ENCODE assay signal across 7 mouse cellular contexts in genomic region chr2:150099618-150100017, GRCm38 (mm10). TPM values are rescaled to one million over a fixed set of nuclear protein-coding genes. Genes with fewer than 3 reads are reported as not detected.
DNase-seq lines count a peak whose midpoint lies in the region; ATAC-seq lines count a peak whose summit lies in the region.

No protein-coding gene starts in this region.

- peak; percentile 79 for ATAC-seq in inflammation-experienced regulatory T-cells, adult 6 months
- peak; percentile 55; the same call in 1 of the 2 replicates for ATAC-seq in megakaryocyte-erythroid progenitor cell, adult 5-6 weeks (replicated peaks; ENCODE audit: low FRiP score, low TSS enrichment, poor library complexity, severe bottlenecking)

- peak; percentile 8 for DNase-seq in T-cell, adult 2 months (ENCODE audit: low spot score)
- DNase-seq in cerebellum, postnatal 10 days = peak; percentile 63 to 72
- DNase-seq in forelimb bud, embryonic 11.5 days (ENCODE audit: low read depth, low spot score) = peak; percentile 30
- DNase-seq in left cerebral cortex, adult 18-20 months (ENCODE audit: low spot score in 2 of 2) = peak; percentile 32 to 47
- DNase-seq in retina, postnatal 7 days (ENCODE audit: low read depth, low spot score) = peak; percentile 5

RNA-seq across cellular contexts. Expression of gene Zfp120, which starts 36.9 kb away (rescaled TPM):
- polyA plus RNA-seq in inflammation-experienced regulatory T-cells, adult 6 months (2017; shearing (Covaris generic)) = 10 to 100 TPM; 35.5 to 53.2 (median 42.1) TPM
- 10 to 100 TPM; 10.1 to 11.0 TPM for total RNA-seq in left cerebral cortex, adult 18-20 months (2021)
- total RNA-seq in megakaryocyte-erythroid progenitor cell, adult 5-6 weeks (2014; fragmentation: Nextera tagmentation) = 6.2 and 9.2 TPM in 2 replicates
- total RNA-seq in megakaryocyte-erythroid progenitor cell, adult 5-6 weeks (2017) = 9.4 and 33.6 TPM in 2 replicates

Comparison
In these comparisons a context has a peak if more than half of its experiments do, and no peak if none do; other contexts are left out.
1. Peak in every context shown above with its lines: DNase-seq and ATAC-seq.
2. DNase-seq: peak in every context shown above with its lines; median percentile 68 in cerebellum, postnatal 10 days; 40 in left cerebral cortex, adult 18-20 months; 30 in forelimb bud, embryonic 11.5 days; 8 in T-cell, adult 2 months; 5 in retina, postnatal 7 days.